Mouse (Mus musculus): Measurements from ENCODE around the gene Spats2l.

GRCm38 (mm10) chr1:57889803-57890202 lies 115.8 kb downstream of the Spats2l start:
- TF ChIP-seq CTCF (IDR thresholded peaks at IDR 0.05; ENCODE audit: low read depth, low read length): no peak
- no peak for TF ChIP-seq POLR2A (IDR thresholded peaks at IDR 0.05; ENCODE audit: borderline replicate concordance, low read depth, low read length)
